Mouse (Mus musculus): ENCODE results near the gene Eif3b. TPM values are rescaled to one million over a fixed set of nuclear protein-coding genes. Genes with fewer than 3 reads are reported as not detected.

The Eif3b gene
- polyA plus RNA-seq, 1 experiment from 2014 or later = 82.6 TPM

GRCm38 (mm10) chr5:140396166-140396940 lies 22.8 kb upstream of the Eif3b start:
- peaks cover 11% of the 10 kb centered on the region; the same call in 1 of the 2 replicates for H3K27me3 ChIP-seq (replicated peaks)
- H3K4me2 ChIP-seq = no peak overlapping the region
- H3K9ac ChIP-seq = no peak overlapping the region
- ATAC-seq (ENCODE audit: extremely low read depth, insufficient number of reproducible peaks, low FRiP score, low TSS enrichment) = no peak
- no peak overlapping the region for H3K27ac ChIP-seq (replicated peaks)
- H3K4me1 ChIP-seq = no peaks in the 10 kb centered on the region
- no peaks in the 10 kb centered on the region for H3K36me3 ChIP-seq
- WGBS = 46% methylated on average over 8 of the region's 8 CpGs
- H3K9me3 ChIP-seq = no peaks in the 10 kb centered on the region
- no peak overlapping the region for H3K4me3 ChIP-seq

GRCm38 (mm10) chr5:140402640-140403270 lies 16.4 kb upstream of the Eif3b start:
- Histone ChIP-seq H3K9ac (0 out of 2 replicates have a peak overlapping the region, but pooled peaks have one; percentile 6), H3K4me1 (no peaks in the 10 kb centered on the region), H3K27me3 (replicated peaks) (peaks cover 7% of the 10 kb centered on the region; the same call in 1 of the 2 replicates), H3K4me3 (no peak overlapping the region), H3K36me3 (no peaks in the 10 kb centered on the region), H3K27ac (replicated peaks) (no peak overlapping the region), H3K4me2 (no peak overlapping the region), H3K9me3 (no peaks in the 10 kb centered on the region)
- 69% methylated on average over 4 of the region's 4 CpGs for WGBS
- ATAC-seq (ENCODE audit: extremely low read depth, insufficient number of reproducible peaks, low FRiP score, low TSS enrichment) = no peak

- Histone ChIP-seq H3K4me2 (no peak overlapping the region), H3K27me3 (replicated peaks) (no peaks in the 10 kb centered on the region), H3K4me3 (no peak overlapping the region), H3K9me3 (no peaks in the 10 kb centered on the region), H3K9ac (no peak overlapping the region), H3K36me3 (no peaks in the 10 kb centered on the region), H3K4me1 (no peaks in the 10 kb centered on the region), H3K27ac (replicated peaks) (no peak overlapping the region)
- no peak for ATAC-seq (ENCODE audit: extremely low read depth, insufficient number of reproducible peaks, low FRiP score, low TSS enrichment)
- 73% methylated on average over 6 of the region's 6 CpGs for WGBS
Observed at GRCm38 (mm10) chr5:140405126-140405525, 14.0 kb upstream of the Eif3b start.

- H3K4me1 ChIP-seq = no peaks in the 10 kb centered on the region
- no peak overlapping the region for H3K27ac ChIP-seq (replicated peaks)
- H3K36me3 ChIP-seq = no peaks in the 10 kb centered on the region
- H3K9me3 ChIP-seq = no peaks in the 10 kb centered on the region
- ATAC-seq (ENCODE audit: extremely low read depth, insufficient number of reproducible peaks, low FRiP score, low TSS enrichment) = no peak
- H3K9ac ChIP-seq = no peak overlapping the region
- WGBS = 64% methylated on average over 6 of the region's 6 CpGs
- H3K4me2 ChIP-seq = no peak overlapping the region
- H3K27me3 ChIP-seq (replicated peaks) = no peaks in the 10 kb centered on the region
- H3K4me3 ChIP-seq = no peak overlapping the region
Observed at GRCm38 (mm10) chr5:140406666-140407065, 12.5 kb upstream of the Eif3b start.

- no peak for ATAC-seq (ENCODE audit: extremely low read depth, insufficient number of reproducible peaks, low FRiP score, low TSS enrichment)
- Histone ChIP-seq H3K4me3 (no peak overlapping the region), H3K27ac (replicated peaks) (no peak overlapping the region), H3K9ac (no peak overlapping the region), H3K4me1 (no peaks in the 10 kb centered on the region), H3K36me3 (no peaks in the 10 kb centered on the region), H3K9me3 (no peaks in the 10 kb centered on the region), H3K27me3 (replicated peaks) (no peaks in the 10 kb centered on the region), H3K4me2 (no peak overlapping the region)
Observed at GRCm38 (mm10) chr5:140408801-140409200, 10.3 kb upstream of the Eif3b start.

- ATAC-seq (ENCODE audit: extremely low read depth, insufficient number of reproducible peaks, low FRiP score, low TSS enrichment) = no peak
- Histone ChIP-seq H3K4me2 (no peak overlapping the region), H3K9me3 (no peaks in the 10 kb centered on the region), H3K27me3 (replicated peaks) (no peaks in the 10 kb centered on the region), H3K36me3 (no peaks in the 10 kb centered on the region), H3K27ac (replicated peaks) (no peak overlapping the region), H3K4me1 (no peaks in the 10 kb centered on the region), H3K4me3 (no peak overlapping the region), H3K9ac (no peak overlapping the region)
- WGBS = 27% methylated on average over 8 of the region's 8 CpGs
Observed at GRCm38 (mm10) chr5:140411339-140411738, 7.8 kb upstream of the Eif3b start.

GRCm38 (mm10) chr5:140414647-140415046 lies 4.5 kb upstream of the Eif3b start:
- no peak for ATAC-seq (ENCODE audit: extremely low read depth, insufficient number of reproducible peaks, low FRiP score, low TSS enrichment)
- Histone ChIP-seq H3K4me2 (no peak overlapping the region), H3K9me3 (no peaks in the 10 kb centered on the region), H3K36me3 (no peaks in the 10 kb centered on the region), H3K27ac (replicated peaks) (no peak overlapping the region), H3K4me3 (no peak overlapping the region), H3K9ac (no peak overlapping the region), H3K27me3 (replicated peaks) (no peaks in the 10 kb centered on the region), H3K4me1 (peaks cover 4% of the 10 kb centered on the region; the same call in 1 of the 2 replicates)
- WGBS = 61% methylated on average over 4 of the region's 4 CpGs

- ATAC-seq (ENCODE audit: extremely low read depth, insufficient number of reproducible peaks, low FRiP score, low TSS enrichment) = no peak
Observed at GRCm38 (mm10) chr5:140418106-140418488, 1.0 kb upstream of the Eif3b start.

GRCm38 (mm10) chr5:140419442-140420080 lies 433 bp downstream of the Eif3b start:
- Histone ChIP-seq H3K4me3 (peak overlapping the region; percentile 100), H3K9me3 (no peaks in the 10 kb centered on the region), H3K36me3 (peaks cover 16% of the 10 kb centered on the region), H3K9ac (peak overlapping the region; percentile 99), H3K4me2 (peak overlapping the region; percentile 94), H3K4me1 (peaks cover 28% of the 10 kb centered on the region), H3K27ac (replicated peaks) (peak overlapping the region; percentile 96), H3K27me3 (replicated peaks) (no peaks in the 10 kb centered on the region)
- WGBS = under 1% methylated on average over 62 of the region's 62 CpGs
- ATAC-seq (ENCODE audit: extremely low read depth, insufficient number of reproducible peaks, low FRiP score, low TSS enrichment) = peak; percentile 48

More at GRCm38 (mm10) chr5:140418106-140418488, 1.0 kb upstream of the Eif3b start:
- no peaks in the 10 kb centered on the region for H3K27me3 ChIP-seq (replicated peaks)
- H3K4me2 ChIP-seq = peak overlapping the region; percentile 94
- H3K4me1 ChIP-seq = peaks cover 26% of the 10 kb centered on the region
- peak overlapping the region; percentile 99 for H3K9ac ChIP-seq
- peak overlapping the region; percentile 100 for H3K4me3 ChIP-seq
- peaks cover 9% of the 10 kb centered on the region for H3K36me3 ChIP-seq
- no peaks in the 10 kb centered on the region for H3K9me3 ChIP-seq
- H3K27ac ChIP-seq (replicated peaks) = peak overlapping the region; percentile 96
- 1% methylated on average over 12 of the region's 12 CpGs for WGBS

GRCm38 (mm10) chr5:140420616-140421015 lies 1.5 kb downstream of the Eif3b start:
- Histone ChIP-seq H3K36me3 (peaks cover 23% of the 10 kb centered on the region), H3K4me2 (peak overlapping the region; percentile 94), H3K27me3 (replicated peaks) (no peaks in the 10 kb centered on the region), H3K4me3 (peak overlapping the region; percentile 100), H3K9me3 (no peaks in the 10 kb centered on the region), H3K27ac (replicated peaks) (no peak overlapping the region), H3K4me1 (peaks cover 28% of the 10 kb centered on the region), H3K9ac (peak overlapping the region; percentile 99)
- ATAC-seq (ENCODE audit: extremely low read depth, insufficient number of reproducible peaks, low FRiP score, low TSS enrichment) = no peak
- 45% methylated on average over 4 of the region's 4 CpGs for WGBS

- no peaks in the 10 kb centered on the region for H3K9me3 ChIP-seq
- no peak overlapping the region for H3K9ac ChIP-seq
- H3K27ac ChIP-seq (replicated peaks) = no peak overlapping the region
- no peak overlapping the region for H3K4me2 ChIP-seq
- no peaks in the 10 kb centered on the region for H3K27me3 ChIP-seq (replicated peaks)
- no peak overlapping the region for H3K4me3 ChIP-seq
- peaks cover 21% of the 10 kb centered on the region for H3K4me1 ChIP-seq
- peaks cover 66% of the 10 kb centered on the region for H3K36me3 ChIP-seq
- WGBS = 92% methylated on average over 17 of the region's 17 CpGs
- ATAC-seq (ENCODE audit: extremely low read depth, insufficient number of reproducible peaks, low FRiP score, low TSS enrichment) = no peak
Observed at GRCm38 (mm10) chr5:140425016-140425783, 6.1 kb downstream of the Eif3b start.
